Mouse (Mus musculus) C2C12 (cell line): Measurements from ENCODE around the gene Hebp1. TPM values are rescaled to one million over a fixed set of nuclear protein-coding genes. Genes with fewer than 3 reads are reported as not detected.

Source experiments
- H3K27me3 ChIP-seq: one replicate; pipeline ENCODE4 v1.6.1; 2011; ENCODE audit not compliant: control insufficient read depth, insufficient read depth, insufficient read length
- H3K36me3 ChIP-seq: one replicate; pipeline ENCODE4 v1.6.1; 2011; ENCODE audit not compliant: control insufficient read depth, insufficient read depth
- H3K4me3 ChIP-seq: one replicate; pipeline ENCODE4 v1.5.1; 2011; ENCODE audit warnings: mild to moderate bottlenecking, control low read depth; ENCODE audit not compliant: poor library complexity, insufficient read depth, severe bottlenecking
- H3K79me2 ChIP-seq: one replicate; pipeline ENCODE4 v1.6.1; 2011; ENCODE audit not compliant: control insufficient read depth, insufficient read depth
- H3K79me3 ChIP-seq: one replicate; pipeline ENCODE4 v1.6.1; 2011; ENCODE audit warnings: low read depth, control low read depth
- H3ac ChIP-seq: one replicate; pipeline ENCODE3; 2011; ENCODE audit warnings: low read depth; ENCODE audit not compliant: control insufficient read depth, insufficient read length
- CEBPB ChIP-seq: IDR thresholded peaks from one replicate; pipeline ENCODE4 v1.6.1; 2011; ENCODE audit warnings: low read depth, mild to moderate bottlenecking, control low read depth, moderate library complexity
- CTCF ChIP-seq: IDR thresholded peaks from one replicate; pipeline ENCODE4 v1.5.1; 2011; ENCODE audit not compliant: control insufficient read depth, insufficient read depth, insufficient read length
- FOSL1 ChIP-seq: IDR thresholded peaks from one replicate; pipeline ENCODE4 v1.8.0; 2011; ENCODE audit warnings: mild to moderate bottlenecking, low read length; ENCODE audit not compliant: poor library complexity, insufficient read depth, severe bottlenecking
- MAX ChIP-seq: IDR thresholded peaks from one replicate; pipeline ENCODE4 v1.6.1; 2011; ENCODE audit warnings: mild to moderate bottlenecking, control low read depth
- MYOD1 ChIP-seq: IDR thresholded peaks from one replicate; pipeline ENCODE4 v1.6.1; 2011; ENCODE audit warnings: low read depth; ENCODE audit not compliant: control insufficient read depth, insufficient read length
- MYOG ChIP-seq: IDR thresholded peaks from one replicate; pipeline ENCODE4 v1.6.1; 2011; ENCODE audit not compliant: control insufficient read depth, insufficient read length; ENCODE audit errors: extremely low read depth
- USF1 ChIP-seq: IDR thresholded peaks from one replicate; pipeline ENCODE4 v1.6.1; 2011; ENCODE audit warnings: low read depth, mild to moderate bottlenecking, control low read depth, moderate library complexity
- polyA plus RNA-seq: library from polyadenylated mRNA; unstranded; fragments of >200 nt; fragmentation: generic; extraction: Trizol; gene quantifications from one replicate; pipeline ENCODE4 v1.2.1, GENCODE M21; 2012; ENCODE audit warnings: missing spikeins

Gene Hebp1
- polyA plus RNA-seq, 1 experiment: 18.4 TPM

GRCm38 (mm10) chr6:135162311-135162710, 35.5 kb downstream of the Hebp1 start:
- H3K36me3 ChIP-seq: no peaks in the 10 kb centered on the region
- H3K27me3 ChIP-seq: no peaks in the 10 kb centered on the region
- no peak overlapping the region for H3K4me3 ChIP-seq
- no peaks in the 10 kb centered on the region for H3K79me2 ChIP-seq
- no peak overlapping the region for H3ac ChIP-seq
- H3K79me3 ChIP-seq: no peaks in the 10 kb centered on the region
- TF ChIP-seq CEBPB (no peak), MAX (no peak), USF1 (no peak), MYOG (no peak), FOSL1 (no peak)

- H3K27me3 ChIP-seq: no peaks in the 10 kb centered on the region
- TF ChIP-seq CTCF (no peak), CEBPB (no peak), MYOD1 (no peak), FOSL1 (no peak)
- H3K79me3 ChIP-seq: no peaks in the 10 kb centered on the region
- no peaks in the 10 kb centered on the region for H3K79me2 ChIP-seq
- H3K4me3 ChIP-seq: no peak overlapping the region
- no peak overlapping the region for H3ac ChIP-seq
- no peaks in the 10 kb centered on the region for H3K36me3 ChIP-seq
These were observed 36.5 kb downstream of the Hebp1 start for GRCm38 (mm10) chr6:135161356-135161755.

- Histone ChIP-seq H3K79me3 (no peaks in the 10 kb centered on the region), H3K27me3 (no peaks in the 10 kb centered on the region), H3K36me3 (no peaks in the 10 kb centered on the region), H3K79me2 (no peaks in the 10 kb centered on the region), H3K4me3 (no peak overlapping the region), H3ac (no peak overlapping the region)
- no peak for TF ChIP-seq MYOG
- no peak for TF ChIP-seq MAX
- TF ChIP-seq CEBPB: no peak
- TF ChIP-seq CTCF: no peak
- no peak for TF ChIP-seq FOSL1
- no peak for TF ChIP-seq MYOD1
- no peak for TF ChIP-seq USF1
These were observed 39.3 kb downstream of the Hebp1 start for GRCm38 (mm10) chr6:135158509-135158908.

GRCm38 (mm10) chr6:135157496-135157895, 40.3 kb downstream of the Hebp1 start:
- no peaks in the 10 kb centered on the region for H3K79me2 ChIP-seq
- H3ac ChIP-seq: no peak overlapping the region
- H3K36me3 ChIP-seq: no peaks in the 10 kb centered on the region
- no peaks in the 10 kb centered on the region for H3K79me3 ChIP-seq
- H3K27me3 ChIP-seq: no peaks in the 10 kb centered on the region
- H3K4me3 ChIP-seq: no peak overlapping the region
- TF ChIP-seq MAX (no peak), CTCF (no peak), MYOG (no peak), CEBPB (no peak), FOSL1 (no peak), USF1 (no peak), MYOD1 (no peak)

- Histone ChIP-seq H3K27me3 (no peaks in the 10 kb centered on the region), H3K79me2 (no peaks in the 10 kb centered on the region), H3K4me3 (no peak overlapping the region), H3K36me3 (no peaks in the 10 kb centered on the region), H3K79me3 (no peaks in the 10 kb centered on the region), H3ac (no peak overlapping the region)
- TF ChIP-seq MYOD1 (no peak), MAX (no peak), USF1 (no peak), CEBPB (no peak), CTCF (no peak), FOSL1 (no peak), MYOG (no peak)
These were observed 41.2 kb downstream of the Hebp1 start for GRCm38 (mm10) chr6:135156597-135156996.

- no peaks in the 10 kb centered on the region for H3K79me2 ChIP-seq
- H3K36me3 ChIP-seq: no peaks in the 10 kb centered on the region
- TF ChIP-seq MYOD1 (no peak), MYOG (no peak), CEBPB (no peak), USF1 (no peak), CTCF (no peak), MAX (no peak), FOSL1 (no peak)
- H3K4me3 ChIP-seq: no peak overlapping the region
- H3K79me3 ChIP-seq: no peaks in the 10 kb centered on the region
- no peak overlapping the region for H3ac ChIP-seq
- H3K27me3 ChIP-seq: no peaks in the 10 kb centered on the region
These were observed 44.1 kb downstream of the Hebp1 start for GRCm38 (mm10) chr6:135153719-135154118.
